Mouse (Mus musculus) limb, embryonic 11.5 days (tissue): ENCODE data around the gene 1700023F06Rik. TPM values are rescaled to one million over a fixed set of nuclear protein-coding genes. Genes with fewer than 3 reads are reported as not detected.

Experiments
- ATAC-seq: fragments of 200-750 bp; cut with Nextera tagmentation; 2 replicates; pipeline ENCODE4 v1.8.0; 2017; ENCODE audit warnings: low read depth; ENCODE audit not compliant: insufficient number of reproducible peaks, low FRiP score, low TSS enrichment
- DNase-seq: peaks from one replicate; pipeline ENCODE4 v3.0.0-alpha.2; 2015; ENCODE audit warnings: low spot score
- H3K27ac ChIP-seq: fragments of 300-500 bp; sonication (generic); replicated peaks from 2 replicates; pipeline ENCODE4 v1.5.1; 2014; ENCODE audit warnings: low read depth, mild to moderate bottlenecking, low read length
- H3K27me3 ChIP-seq: fragments of 300-500 bp; sonication (generic); 2 replicates; pipeline ENCODE4 v1.6.1; 2014; ENCODE audit warnings: mild to moderate bottlenecking, low read length, mixed read lengths; ENCODE audit not compliant: control insufficient read depth, insufficient read depth
- H3K36me3 ChIP-seq: fragments of 300-500 bp; sonication (generic); 2 replicates; pipeline ENCODE4 v1.6.1; 2014; ENCODE audit warnings: mild to moderate bottlenecking, low read length, moderate library complexity, mixed read lengths; ENCODE audit not compliant: control insufficient read depth, insufficient read depth
- H3K4me1 ChIP-seq: fragments of 300-500 bp; sonication (generic); 2 replicates; pipeline ENCODE4 v1.6.1; 2014; ENCODE audit warnings: low read length, mixed read lengths; ENCODE audit not compliant: control insufficient read depth, insufficient read depth
- H3K4me2 ChIP-seq: fragments of 300-500 bp; sonication (generic); 2 replicates; pipeline ENCODE4 v1.6.1; 2014; ENCODE audit warnings: low read depth, mild to moderate bottlenecking, moderate library complexity; ENCODE audit not compliant: severe bottlenecking
- H3K4me3 ChIP-seq: fragments of 300-500 bp; sonication (generic); 2 replicates; pipeline ENCODE4 v1.5.1; 2014; ENCODE audit warnings: low read depth, low read length
- H3K9ac ChIP-seq: fragments of 300-500 bp; sonication (generic); 2 replicates; pipeline ENCODE4 v1.6.1; 2014; ENCODE audit warnings: mild to moderate bottlenecking, low read length
- H3K9me3 ChIP-seq: fragments of 300-500 bp; sonication (generic); 2 replicates; pipeline ENCODE4 v1.6.1; 2016; ENCODE audit warnings: low read length; ENCODE audit not compliant: control insufficient read depth
- WGBS: fragments of 180-500 bp; shearing (Covaris S2); extraction: QIAGEN DNeasy Blood & Tissue Kit; methylation state at CpG from one replicate; pipeline ENCODE4 v1.1.7; 2014; 5-methylcytosine and 5-hydroxymethylcytosine counted together
- polyA plus RNA-seq: library from polyadenylated mRNA; unstranded; fragments of >200 nt; fragmentation: Nextera tagmentation; extraction: Ambion mirVana; gene quantifications from 2 replicates; pipeline ENCODE4 v1.2.1, GENCODE M21; 2014

The 1700023F06Rik gene
- 0.23 and 0.48 TPM in 2 replicates for polyA plus RNA-seq

- H3K4me2 ChIP-seq = no peak within 1 kb of the TSS
- H3K4me1 ChIP-seq = no peaks in the 10 kb centered on the region
- no peak within 1 kb of the TSS for H3K4me3 ChIP-seq
- H3K9ac ChIP-seq = no peak within 1 kb of the TSS
- H3K36me3 ChIP-seq = no peaks in the 10 kb centered on the region
- ATAC-seq (no peak), DNase-seq (no peak)
- no peaks in the 10 kb centered on the region for H3K9me3 ChIP-seq
- no peaks in the 10 kb centered on the region for H3K27me3 ChIP-seq
- H3K27ac ChIP-seq = no peak within 1 kb of the TSS
- 88% methylated on average over 3 of the region's 3 CpGs for WGBS
Observed at GRCm38 (mm10) chr11:103208458-103208857, at the start of gene 1700023F06Rik. 1700023F06Rik (minus strand) TSS chr11:103208558.

DNA sequence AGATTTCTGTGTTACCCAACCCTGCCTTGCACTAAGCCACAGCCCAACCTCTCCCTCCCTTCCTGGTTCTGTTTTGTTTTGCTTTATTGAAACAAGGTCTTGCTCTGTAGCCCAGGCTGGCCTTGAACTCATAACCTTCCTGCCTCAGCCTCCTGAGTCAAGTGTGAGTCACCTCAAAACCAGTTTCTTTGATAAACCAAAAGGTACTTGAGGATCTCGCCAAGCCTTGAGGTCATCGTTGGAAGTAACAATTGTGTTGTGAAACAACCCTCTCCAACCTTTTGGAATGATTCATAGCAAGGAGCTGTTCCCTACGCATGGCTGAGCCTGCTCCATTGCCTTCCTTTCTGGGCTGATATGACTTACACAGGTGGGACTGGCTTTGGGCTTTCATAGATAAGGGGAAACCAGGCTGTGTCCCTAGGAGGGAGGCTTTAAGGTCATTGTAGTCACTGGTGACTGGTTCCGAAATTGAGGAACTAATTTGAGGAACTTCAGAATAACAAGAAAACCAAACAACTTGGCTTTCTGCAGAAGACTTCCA, 49.7 kb upstream of the 1700023F06Rik start:
- Histone ChIP-seq H3K4me2 (no peak overlapping the region), H3K27ac (no peak overlapping the region), H3K4me3 (no peak overlapping the region), H3K9me3 (no peaks in the 10 kb centered on the region), H3K36me3 (no peaks in the 10 kb centered on the region), H3K27me3 (no peaks in the 10 kb centered on the region), H3K9ac (no peak overlapping the region), H3K4me1 (no peaks in the 10 kb centered on the region)
- ATAC-seq (no peak), DNase-seq (no peak)
- WGBS = 93% methylated on average over 4 of the region's 4 CpGs

- Histone ChIP-seq H3K9ac (no peak overlapping the region), H3K4me2 (no peak overlapping the region), H3K4me3 (no peak overlapping the region), H3K27me3 (no peaks in the 10 kb centered on the region), H3K9me3 (no peaks in the 10 kb centered on the region), H3K27ac (no peak overlapping the region), H3K4me1 (no peaks in the 10 kb centered on the region), H3K36me3 (no peaks in the 10 kb centered on the region)
- 78% methylated on average over 5 of the region's 5 CpGs for WGBS
- no peak for ATAC-seq
- no peak for DNase-seq
Observed at GRCm38 (mm10) chr11:103253605-103254004, 45.2 kb upstream of the 1700023F06Rik start.

GRCm38 (mm10) chr11:103252380-103252779, 44.0 kb upstream of the 1700023F06Rik start:
- no peak overlapping the region for H3K9ac ChIP-seq
- H3K4me3 ChIP-seq = no peak overlapping the region
- 87% methylated on average over 5 of the region's 5 CpGs for WGBS
- H3K4me2 ChIP-seq = no peak overlapping the region
- DNase-seq (no peak), ATAC-seq (no peak)
- H3K4me1 ChIP-seq = peaks cover 11% of the 10 kb centered on the region
- H3K27me3 ChIP-seq = no peaks in the 10 kb centered on the region
- H3K27ac ChIP-seq = no peak overlapping the region
- H3K36me3 ChIP-seq = no peaks in the 10 kb centered on the region
- H3K9me3 ChIP-seq = no peaks in the 10 kb centered on the region

DNA sequence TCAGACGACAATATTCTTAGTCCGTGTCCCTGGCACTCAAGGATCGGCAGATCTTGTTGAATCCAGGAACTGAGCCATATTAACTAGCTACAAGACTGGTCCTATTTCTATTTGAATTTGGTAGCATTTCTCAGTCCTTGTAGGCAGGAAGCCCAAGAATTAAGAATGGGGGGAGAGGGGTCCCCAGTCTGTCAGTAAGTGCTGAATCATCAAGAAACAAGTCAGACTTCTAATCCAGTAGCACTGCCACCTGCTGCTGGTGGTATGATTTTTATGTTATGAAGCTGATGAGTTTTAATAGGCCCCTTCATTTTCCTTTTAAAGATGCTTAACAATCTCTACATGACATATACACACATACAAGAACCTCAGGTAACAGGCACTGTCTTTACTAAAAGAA, 42.0 kb upstream of the 1700023F06Rik start:
- Histone ChIP-seq H3K9me3 (no peaks in the 10 kb centered on the region), H3K36me3 (no peaks in the 10 kb centered on the region), H3K27ac (no peak overlapping the region), H3K4me1 (peaks cover 11% of the 10 kb centered on the region), H3K4me3 (no peak overlapping the region), H3K4me2 (no peak overlapping the region), H3K9ac (no peak overlapping the region), H3K27me3 (no peaks in the 10 kb centered on the region)
- 96% methylated on average over 3 of the region's 3 CpGs for WGBS
- ATAC-seq (no peak), DNase-seq (no peak)

DNA sequence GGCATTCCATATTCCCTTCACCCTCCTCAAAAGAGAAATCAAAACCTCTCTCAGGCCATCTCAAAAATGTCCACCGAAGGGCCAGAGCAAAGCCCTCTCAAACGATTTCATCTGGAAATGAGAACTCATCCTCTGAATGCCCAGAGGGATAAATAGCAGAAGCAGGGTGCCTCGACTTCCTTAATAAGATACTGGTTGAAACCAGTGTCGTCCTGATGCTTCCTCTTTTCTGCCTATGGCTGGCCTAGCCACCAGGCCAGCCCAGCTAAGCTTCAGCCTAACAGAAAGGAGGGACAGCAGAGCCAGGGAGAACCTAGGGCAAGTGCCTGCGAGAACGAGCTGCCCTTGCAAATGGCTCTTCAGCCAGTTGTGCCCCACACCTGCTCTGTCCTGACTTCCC, 41.2 kb upstream of the 1700023F06Rik start:
- H3K9ac ChIP-seq = no peak overlapping the region
- H3K27ac ChIP-seq = no peak overlapping the region
- H3K4me2 ChIP-seq = no peak overlapping the region
- no peak for DNase-seq
- WGBS = 76% methylated on average over 6 of the region's 6 CpGs
- ATAC-seq = no peak
- H3K36me3 ChIP-seq = no peaks in the 10 kb centered on the region
- H3K9me3 ChIP-seq = no peaks in the 10 kb centered on the region
- H3K4me1 ChIP-seq = peaks cover 11% of the 10 kb centered on the region
- no peaks in the 10 kb centered on the region for H3K27me3 ChIP-seq
- no peak overlapping the region for H3K4me3 ChIP-seq

DNA sequence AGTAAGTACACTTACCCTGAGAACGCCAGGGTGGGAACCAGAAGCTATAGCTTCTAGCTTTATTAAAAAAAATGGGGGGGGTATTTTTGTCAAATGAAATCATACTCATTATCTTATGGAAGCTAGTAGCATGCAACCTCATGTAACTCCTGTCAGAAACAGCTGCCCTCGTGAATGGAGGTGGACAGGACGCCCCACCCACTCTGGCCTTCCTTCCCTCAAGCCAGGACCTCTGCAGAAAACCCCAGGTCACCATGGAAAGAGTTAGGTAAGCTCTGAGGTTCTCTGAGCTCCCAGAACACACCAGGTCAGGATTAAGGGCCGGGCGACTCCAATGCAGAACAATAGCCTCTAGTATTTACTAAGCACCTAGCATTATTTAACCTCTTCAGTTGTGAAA, 40.5 kb upstream of the 1700023F06Rik start:
- 76% methylated on average over 5 of the region's 5 CpGs for WGBS
- ATAC-seq = no peak
- no peaks in the 10 kb centered on the region for H3K36me3 ChIP-seq
- no peaks in the 10 kb centered on the region for H3K9me3 ChIP-seq
- peaks cover 11% of the 10 kb centered on the region for H3K4me1 ChIP-seq
- H3K4me2 ChIP-seq = no peak overlapping the region
- no peak overlapping the region for H3K27ac ChIP-seq
- H3K9ac ChIP-seq = no peak overlapping the region
- DNase-seq = no peak
- no peak overlapping the region for H3K4me3 ChIP-seq
- H3K27me3 ChIP-seq = no peaks in the 10 kb centered on the region

GRCm38 (mm10) chr11:103247504-103248177, 39.3 kb upstream of the 1700023F06Rik start:
- H3K27me3 ChIP-seq = no peaks in the 10 kb centered on the region
- peaks cover 11% of the 10 kb centered on the region for H3K4me1 ChIP-seq
- no peak overlapping the region for H3K4me3 ChIP-seq
- no peaks in the 10 kb centered on the region for H3K36me3 ChIP-seq
- H3K9me3 ChIP-seq = no peaks in the 10 kb centered on the region
- no peak for ATAC-seq
- DNase-seq = no peak
- H3K27ac ChIP-seq = no peak overlapping the region
- no peak overlapping the region for H3K9ac ChIP-seq
- 83% methylated on average over 11 of the region's 11 CpGs for WGBS
- H3K4me2 ChIP-seq = no peak overlapping the region
